Mouse (Mus musculus) MN1 (cell line): ENCODE measurements around the gene Slc26a6.

Experiments
- DNase-seq: peaks from one replicate; pipeline ENCODE4 v3.0.0-alpha.2; 2016; ENCODE audit warnings: low spot score

Gene Slc26a6

GRCm38 (mm10) chr9:108847374-108847773 is 5.7 kb upstream of the Slc26a6 start:
- no peak for DNase-seq

- no peak for DNase-seq
These were observed 4.7 kb upstream of the Slc26a6 start for GRCm38 (mm10) chr9:108848419-108848818.

DNA sequence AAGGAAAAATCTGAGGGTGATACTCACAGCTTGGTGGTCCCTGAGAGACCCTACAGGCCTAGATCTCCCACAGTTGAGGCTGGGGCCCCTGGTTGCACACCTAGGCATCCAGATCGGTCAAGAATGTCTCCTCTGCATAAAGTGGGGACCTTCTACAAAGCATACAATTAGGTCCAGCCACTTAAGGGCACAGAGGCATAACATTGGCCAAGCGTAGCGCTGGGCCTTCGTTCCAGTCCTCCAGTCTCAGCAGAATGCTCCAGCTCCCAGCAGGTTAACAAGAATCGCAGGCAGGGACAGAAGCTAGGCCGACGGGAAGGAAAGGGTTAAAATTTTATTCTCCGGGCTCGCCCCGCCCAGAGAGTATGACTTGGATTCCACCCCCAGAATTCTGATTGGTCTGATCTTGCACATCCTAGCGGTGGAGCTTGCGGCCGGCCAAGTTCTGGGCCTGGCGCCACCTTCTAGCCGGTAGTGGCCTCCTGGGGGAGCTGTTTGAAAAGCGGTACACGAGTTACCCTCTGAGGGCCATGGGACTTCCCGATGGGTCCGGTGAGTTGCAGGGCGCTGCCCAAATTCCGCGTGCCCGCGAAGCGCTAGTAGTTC is 655 bp downstream of the Slc26a6 start:
- DNase-seq: peak; percentile 95

DNA sequence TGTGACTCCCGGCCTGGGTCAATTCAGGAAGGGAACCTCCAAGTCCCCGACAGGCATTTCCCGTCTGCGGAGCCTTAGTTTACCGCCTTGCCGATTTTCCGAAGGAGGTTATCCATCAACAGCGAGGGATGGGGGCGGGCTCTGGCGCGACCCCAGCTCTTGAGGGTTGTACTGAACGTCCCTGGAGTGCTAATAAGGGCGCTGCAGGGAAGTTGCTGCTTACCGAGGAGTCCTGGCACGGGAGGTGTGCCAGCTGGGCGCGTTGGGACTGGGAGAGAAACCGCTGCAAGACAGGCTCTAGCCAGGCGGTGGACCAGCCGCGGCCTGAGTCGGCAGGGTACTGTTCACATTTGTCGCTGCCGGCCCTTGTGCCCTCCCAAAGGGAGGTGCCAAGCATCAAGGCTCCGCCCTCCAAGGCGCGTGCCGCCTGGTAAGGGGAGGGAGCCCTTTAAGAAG is 1.2 kb downstream of the Slc26a6 start:
- peak; percentile 90 for DNase-seq

GRCm38 (mm10) chr9:108855335-108855734 is 2.3 kb downstream of the Slc26a6 start:
- DNase-seq: no peak

GRCm38 (mm10) chr9:108858792-108859527 is 5.9 kb downstream of the Slc26a6 start:
- DNase-seq: no peak

GRCm38 (mm10) chr9:108912308-108912707 is 59.2 kb downstream of the Slc26a6 start:
- DNase-seq: no peak

DNA sequence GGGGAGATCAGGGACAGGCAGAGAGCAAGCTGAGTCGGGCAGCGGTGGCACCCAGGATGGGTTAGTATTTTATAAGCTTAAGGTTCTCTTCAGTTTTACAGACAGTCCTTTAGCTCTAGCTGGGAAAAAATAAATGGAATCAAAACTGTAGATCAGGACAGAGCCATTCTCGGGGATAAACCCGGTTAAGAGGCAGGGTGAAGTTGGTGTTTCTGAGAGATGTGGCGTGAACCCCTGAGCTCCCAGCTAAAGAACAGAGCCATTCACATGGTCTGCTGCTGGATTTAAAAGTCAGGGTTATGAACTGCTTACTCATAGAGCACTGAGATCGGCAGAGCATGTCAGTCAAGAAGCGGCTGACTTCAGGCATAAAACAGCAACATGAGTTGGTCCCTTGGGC is 60.1 kb downstream of the Slc26a6 start:
- DNase-seq: no peak

DNA sequence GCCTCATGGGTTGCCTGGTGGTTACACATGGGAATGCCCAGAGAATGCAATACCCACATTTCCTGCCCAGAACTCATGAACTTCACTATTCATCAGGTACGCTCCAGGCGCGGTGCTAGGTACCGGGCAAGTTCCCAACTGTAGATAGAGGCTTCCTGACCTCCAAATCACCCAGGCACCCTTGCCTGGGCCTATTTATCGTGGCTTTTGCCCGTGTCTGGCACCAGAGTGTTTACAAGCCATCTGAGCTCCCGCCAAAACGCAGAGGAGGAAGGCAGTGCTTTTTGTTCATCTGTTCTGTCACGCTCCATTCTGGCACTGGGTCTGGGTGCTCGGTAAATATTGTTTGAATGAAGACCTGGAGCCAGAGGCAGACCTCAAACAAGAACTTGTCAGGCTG is 60.5 kb downstream of the Slc26a6 start:
- DNase-seq: no peak

DNA sequence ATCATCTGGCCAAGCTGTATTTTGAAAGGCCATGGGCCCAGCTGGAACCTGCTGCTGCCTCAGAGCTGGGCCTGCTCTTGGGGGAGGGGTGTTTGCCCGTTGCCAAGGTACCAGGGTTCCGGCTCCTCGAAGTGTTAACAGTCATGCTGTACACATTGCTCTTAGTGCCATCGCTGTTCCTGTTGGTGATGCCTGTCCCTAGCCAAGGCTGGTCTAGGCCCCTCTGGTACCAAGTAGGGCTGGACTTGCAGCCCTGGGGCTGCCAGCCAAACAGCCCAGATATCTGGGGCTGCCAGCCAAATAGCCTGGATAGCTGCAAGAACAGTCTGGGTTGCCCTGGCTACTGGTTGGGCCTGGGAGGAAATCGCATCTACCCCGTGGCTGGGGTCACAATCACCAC is 61.4 kb downstream of the Slc26a6 start, which contains the start of gene Tmem89:
Tmem89 (plus strand) TSS at position 129 of the 400 bp plus-strand sequence.
- DNase-seq: peak; percentile 37

DNA sequence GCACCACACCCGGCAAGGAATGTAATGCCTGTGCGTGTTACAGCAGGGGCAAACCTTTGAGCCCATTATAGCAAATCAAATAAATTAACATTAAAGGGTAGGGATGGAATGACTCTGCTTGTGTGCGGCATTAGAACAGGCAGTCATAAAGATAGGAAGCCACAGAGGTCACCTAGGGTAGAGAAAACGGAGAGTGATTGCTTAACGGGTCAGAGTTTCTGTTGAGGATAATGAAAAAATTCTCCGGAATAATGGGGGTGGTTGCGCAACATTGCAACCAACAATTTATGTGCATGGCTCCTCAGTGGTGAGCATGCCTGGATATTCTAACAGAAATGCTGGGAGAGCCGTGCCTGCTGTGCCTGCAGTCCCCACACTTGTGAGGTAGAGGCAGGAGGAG is 72.8 kb downstream of the Slc26a6 start:
- no peak for DNase-seq

DNA sequence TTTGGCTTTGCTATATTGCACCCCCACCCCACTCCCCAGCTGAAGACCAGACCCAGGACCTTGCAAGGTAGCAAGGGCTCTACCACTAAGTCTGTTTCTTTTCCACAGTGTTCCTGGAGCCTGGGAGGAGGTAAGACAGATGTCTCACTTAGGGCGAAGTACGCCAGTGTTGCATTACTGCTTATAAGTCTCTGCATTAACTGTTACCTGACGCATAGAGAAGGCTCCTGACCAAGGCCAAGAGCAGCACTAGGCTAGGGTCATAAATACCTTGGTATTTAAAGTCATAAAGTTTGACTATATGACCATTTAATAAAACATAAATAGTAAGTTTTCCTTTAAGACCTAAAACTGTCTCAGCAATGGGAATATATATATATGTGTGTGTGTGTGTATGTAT is 75.3 kb downstream of the Slc26a6 start:
- no peak for DNase-seq

DNA sequence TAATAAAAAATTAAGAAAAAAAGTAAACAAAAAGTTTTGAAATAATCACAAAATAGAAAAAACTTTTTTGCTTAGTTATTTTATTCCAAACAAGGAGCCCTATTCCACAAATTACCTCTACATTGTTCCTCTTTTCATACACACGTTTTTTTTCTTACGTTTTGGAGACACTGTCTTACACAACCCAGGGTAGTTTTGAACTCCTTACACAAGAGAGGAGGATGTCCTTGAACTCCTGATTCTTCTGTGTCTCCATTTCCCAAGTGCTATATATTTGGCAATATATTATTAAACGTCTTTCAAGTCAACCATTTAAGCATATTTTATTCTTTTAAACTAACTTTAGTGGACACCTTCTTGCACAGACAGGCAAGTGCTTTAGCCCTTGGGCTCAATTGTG is 82.9 kb downstream of the Slc26a6 start:
- no peak for DNase-seq

DNA sequence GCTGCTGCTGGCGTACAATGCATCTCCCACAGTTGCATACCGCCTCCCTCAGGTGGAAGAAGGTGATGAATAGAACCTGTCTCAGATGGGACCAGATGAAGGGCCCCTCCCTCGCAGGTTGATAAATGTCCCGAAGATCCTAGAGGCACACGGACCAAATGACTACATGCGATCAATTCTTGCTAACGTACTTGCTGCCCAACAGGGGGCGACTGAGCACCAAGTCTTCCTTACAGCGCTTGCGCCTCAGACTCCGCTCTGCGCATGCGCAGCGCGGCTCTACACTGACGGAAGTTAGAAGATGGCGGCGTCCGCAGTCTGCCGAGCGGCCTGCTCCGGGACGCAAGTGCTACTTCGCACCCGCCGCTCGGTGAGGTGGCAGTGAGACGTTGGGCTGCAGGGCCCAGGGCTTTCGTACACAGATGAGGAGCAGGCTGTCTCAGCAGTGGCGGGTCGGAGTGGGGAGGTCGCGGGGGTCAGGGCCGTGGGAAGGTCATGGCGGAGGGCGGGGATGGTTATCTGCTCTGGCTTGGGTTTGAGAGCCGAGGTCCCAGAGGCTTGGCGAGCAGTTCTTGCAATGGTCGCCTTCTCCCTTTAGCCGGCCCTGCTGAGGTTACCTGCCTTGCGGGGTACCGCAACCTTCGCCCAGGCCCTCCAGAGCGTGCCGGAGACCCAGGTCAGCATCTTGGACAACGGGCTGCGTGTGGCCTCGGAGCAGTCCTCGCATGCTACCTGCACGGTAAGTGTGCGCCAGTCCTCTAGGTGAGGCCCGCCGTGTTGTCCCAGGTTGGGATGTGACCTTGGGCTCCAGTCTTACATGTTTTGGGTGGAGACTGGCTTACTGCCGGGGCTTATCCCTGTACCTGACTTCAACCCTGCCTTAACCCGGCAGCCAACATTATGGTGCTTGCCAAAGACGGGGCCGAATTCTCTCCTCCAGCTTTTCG is 83.6 kb downstream of the Slc26a6 start, which contains the start of gene Uqcrc1:
Uqcrc1 (plus strand) TSS at position 216 of the 947 bp plus-strand sequence.
- DNase-seq: peak; percentile 98

- no peak for DNase-seq
These were observed 92.0 kb downstream of the Slc26a6 start for GRCm38 (mm10) chr9:108945111-108945510.

GRCm38 (mm10) chr9:108945608-108946007 is 92.5 kb downstream of the Slc26a6 start:
- DNase-seq: no peak

DNA sequence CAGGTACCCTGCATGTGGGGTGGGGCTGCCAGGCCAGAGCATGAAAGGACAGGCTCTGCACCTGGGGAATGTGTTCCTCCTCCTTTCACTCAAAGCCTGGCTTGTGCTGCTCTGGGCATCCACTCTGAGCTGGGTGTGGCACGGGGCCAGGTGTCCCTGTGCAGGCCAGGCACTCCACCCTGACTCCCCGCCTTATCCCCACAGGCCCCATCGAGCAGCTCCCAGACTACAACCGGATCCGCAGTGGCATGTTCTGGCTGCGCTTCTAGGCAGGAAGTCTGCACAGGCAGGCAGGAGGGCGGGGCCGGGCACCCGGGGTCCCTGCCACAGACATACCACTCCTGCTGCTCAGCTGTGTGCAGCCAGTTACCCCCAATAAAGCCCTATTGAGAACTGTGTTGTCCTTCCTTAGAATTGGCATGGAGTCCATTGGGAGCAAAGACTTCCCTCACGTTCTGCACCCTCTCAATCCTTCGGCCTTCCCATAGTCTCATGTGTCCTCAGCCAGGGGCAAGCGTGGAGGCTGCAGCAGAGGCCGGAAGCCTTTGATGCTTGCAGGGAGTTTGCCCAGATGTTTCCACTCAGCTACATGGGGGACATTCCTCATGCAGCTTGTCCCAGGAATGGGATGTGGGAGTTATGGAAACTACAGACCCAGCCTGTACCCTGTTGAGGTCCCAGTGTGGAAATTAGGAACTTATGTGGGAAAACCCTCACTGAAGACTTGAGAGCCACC is 96.3 kb downstream of the Slc26a6 start:
- DNase-seq: peak; percentile 12

DNA sequence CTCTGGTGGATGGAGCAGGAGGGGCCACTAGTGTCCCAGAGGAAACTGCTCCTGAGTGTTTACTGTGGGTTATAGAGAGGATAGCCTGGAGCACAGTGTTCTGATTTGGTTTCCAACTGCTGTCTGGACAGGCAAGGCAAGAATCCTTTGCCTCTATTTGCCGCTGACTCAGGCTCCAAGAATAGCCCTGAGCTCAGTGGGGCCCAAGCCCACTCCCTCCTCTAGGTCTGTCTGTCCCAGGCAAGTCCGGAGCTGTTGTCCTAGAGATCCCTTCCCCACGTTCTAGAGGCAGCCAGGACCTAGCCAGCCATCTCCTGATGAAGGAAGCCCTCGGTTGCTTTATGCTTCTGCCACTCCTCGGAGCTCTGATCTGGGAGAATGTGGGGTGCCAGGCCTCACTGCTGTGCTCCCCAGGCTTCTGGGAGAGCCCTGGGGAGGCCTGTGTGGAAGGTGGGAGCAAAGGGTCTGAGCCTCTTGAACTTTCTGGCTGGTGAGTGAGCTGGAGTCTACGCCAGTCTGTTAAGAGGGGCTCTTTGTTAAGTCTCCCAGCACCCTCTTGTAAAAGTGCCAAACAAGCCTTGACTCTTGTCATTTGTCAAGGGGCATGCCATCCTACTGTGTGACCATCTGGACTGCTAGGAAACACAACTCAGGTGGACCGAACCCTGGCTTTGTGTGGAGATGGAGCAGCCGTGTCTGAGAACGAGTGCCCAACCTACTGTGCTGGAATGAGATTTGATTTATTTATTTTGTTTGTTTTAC is 97.1 kb downstream of the Slc26a6 start:
- DNase-seq: no peak

DNA sequence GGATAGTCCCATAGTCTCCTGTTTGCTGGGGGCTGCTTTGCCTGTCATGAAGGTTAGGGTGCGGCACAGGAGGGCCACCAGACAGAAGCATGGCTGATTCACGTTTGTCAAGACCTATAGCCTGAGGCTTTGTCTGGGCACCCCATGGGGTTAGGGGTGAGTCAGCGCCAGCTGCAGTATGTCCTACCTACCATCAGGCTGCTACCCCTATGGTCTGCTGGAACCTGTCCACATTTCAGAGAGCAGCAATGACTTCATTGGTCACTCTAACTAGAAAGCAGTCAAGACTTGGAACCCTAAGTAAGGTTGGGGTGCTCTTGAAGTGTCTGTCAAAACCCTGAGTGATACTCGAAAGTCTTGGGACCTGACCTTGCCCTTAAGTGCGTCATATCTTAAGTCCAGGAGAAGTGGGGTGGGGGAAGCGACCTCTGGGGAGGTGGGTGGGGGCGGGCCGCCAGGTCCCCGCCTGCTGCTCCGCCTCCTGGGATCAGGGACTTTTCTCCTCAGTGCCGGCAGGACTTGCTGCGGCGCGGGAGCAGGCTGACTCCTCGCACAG is 100.1 kb downstream of the Slc26a6 start, which contains the start of gene Col7a1:
Col7a1 (plus strand) TSS at position 506 of the 556 bp plus-strand sequence.
- DNase-seq: peak; percentile 33

GRCm38 (mm10) chr9:108955241-108955640 is 102.2 kb downstream of the Slc26a6 start:
- no peak for DNase-seq
